Mouse (Mus musculus) erythroblast, embryonic 14.5 days (primary cell): Measurements from ENCODE around the gene Fam170b.

Experiments
- GATA1 ChIP-seq: IDR thresholded peaks from 2 replicates; pipeline ENCODE4 v1.6.1; 2012; ENCODE audit warnings: low read length, inconsistent platforms, mixed read lengths
- TAL1 ChIP-seq: IDR thresholded peaks from 3 replicates; pipeline ENCODE4 v1.6.1; 2012; ENCODE audit warnings: low read length, inconsistent platforms, mixed read lengths

DNA sequence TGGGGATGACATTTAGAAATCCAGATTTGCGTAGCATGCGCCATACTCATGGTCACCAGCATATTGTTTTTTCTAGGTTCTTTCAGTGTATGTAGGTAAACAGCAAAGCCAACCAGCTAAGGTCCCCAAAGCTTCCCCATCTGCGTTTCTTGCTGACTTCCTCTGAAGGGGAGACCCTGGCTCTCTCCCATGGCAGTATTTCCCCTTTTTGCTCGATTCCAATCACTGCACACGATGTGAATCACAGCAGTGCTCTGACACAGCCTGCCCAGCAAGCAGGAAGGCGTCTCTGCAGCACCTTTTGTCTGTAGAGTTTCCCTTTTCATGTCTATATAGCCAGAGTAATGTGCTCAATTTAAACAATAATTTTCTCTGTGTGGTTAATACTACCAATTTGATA lies 21.3 kb upstream of the Fam170b start:
- TF ChIP-seq GATA1: no peak
- TF ChIP-seq TAL1: no peak
